Mouse (Mus musculus) heart, postnatal 10 days (tissue): ENCODE data around the gene Aamp. TPM values are rescaled to one million over a fixed set of nuclear protein-coding genes. Genes with fewer than 3 reads are reported as not detected.

Source experiments
- DNase-seq, 2 experiments: peaks; one replicate each; pipeline ENCODE4 v3.0.0; 2021
- intact Hi-C: fragments of 180-260 bp; cut with DNase I; formaldehyde crosslinking; loops from one replicate; pipeline ENCODE4 v1.15.1; 2025
- total RNA-seq, 2 experiments: library from RNA; stranded (reverse); gene quantifications; 2 replicates each; pipeline ENCODE4 v1.2.3; 2021

The Aamp gene
- total RNA-seq, 2 experiments from 2014 or later: 103 to 109 TPM

DNA sequence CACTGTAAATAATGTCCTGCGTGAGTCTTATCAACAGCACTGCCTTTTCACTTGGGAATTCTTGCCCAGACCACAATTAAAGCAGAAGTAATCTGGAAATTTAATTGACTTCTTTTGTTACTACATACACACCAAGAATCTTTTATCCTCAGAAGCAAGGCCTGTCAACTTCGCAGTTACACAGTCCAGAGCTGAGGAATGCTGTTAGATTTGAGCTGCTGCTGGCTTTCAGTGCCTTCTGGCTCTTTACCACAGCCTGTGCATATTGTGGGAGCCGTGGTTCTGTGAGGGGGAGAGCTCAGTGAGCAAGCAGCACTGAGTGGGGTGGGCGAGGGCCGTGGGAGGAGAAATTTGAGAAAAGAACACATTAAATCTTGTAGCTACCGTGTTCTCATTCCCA, 44.2 kb downstream of the Aamp start:
- peak; percentile 53 to 56 for DNase-seq
- intact Hi-C loops: no loop called here

DNA sequence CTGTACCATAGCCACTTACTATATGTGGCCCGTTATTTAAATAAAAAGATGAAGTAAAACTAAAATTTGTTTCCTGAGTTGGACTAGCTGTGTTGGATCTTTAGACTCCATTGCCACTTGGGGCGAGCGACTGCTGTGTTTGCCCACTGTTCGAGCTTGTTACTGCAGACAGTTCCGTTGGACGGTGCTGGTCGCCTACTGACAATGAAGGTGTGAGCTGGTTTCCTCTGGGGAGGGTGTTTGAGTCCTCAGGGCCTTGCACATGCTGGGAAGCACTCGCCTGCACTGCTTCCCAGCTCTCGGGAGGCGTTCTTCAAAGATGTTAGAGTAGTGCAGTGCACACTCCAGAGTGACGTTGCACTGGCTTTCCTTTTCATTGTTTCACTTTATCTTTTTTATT, 44.9 kb downstream of the Aamp start:
- intact Hi-C loops: no loop called here
- DNase-seq: peak in 1 of 2 experiments; percentile 48

DNA sequence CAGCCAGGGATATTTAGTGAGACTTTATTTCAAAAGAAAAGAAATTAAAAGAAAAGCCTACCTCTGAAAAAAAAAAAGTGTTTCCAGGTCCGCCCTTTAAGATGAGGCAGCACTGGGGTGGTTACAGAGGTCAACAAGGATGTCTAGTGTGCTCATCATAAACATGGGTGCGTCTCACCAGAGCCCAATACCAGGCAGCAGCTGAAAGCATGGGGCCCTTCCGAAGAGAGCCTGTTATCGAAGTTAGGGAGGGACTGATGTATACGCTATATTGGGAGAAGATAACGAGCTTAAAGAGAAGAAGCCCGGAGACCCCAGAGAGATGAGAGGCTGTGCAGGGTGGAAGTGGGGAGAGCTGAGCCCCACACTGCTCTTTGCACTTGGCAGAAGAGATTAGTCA, 45.4 kb downstream of the Aamp start:
- no peak for DNase-seq
- intact Hi-C loops: no loop called here

DNA sequence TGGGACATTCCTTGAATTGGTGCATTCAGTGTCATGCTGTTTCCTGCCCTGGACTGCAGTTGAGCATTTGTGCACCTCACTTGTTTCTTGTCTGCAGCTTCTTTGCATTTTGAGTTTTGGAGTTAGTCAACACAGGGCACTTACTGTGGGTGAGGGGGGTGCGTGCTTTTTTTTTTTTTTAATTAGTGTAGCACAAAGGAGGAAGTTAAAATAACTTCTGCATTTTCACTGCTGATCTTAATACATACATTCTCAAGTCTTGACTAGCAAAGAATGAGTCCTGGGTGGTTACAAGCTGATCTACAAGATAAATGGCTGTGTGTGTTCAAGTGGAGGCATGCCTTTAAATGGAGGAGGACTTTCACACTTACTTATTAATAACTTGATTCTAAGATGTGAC, 46.4 kb downstream of the Aamp start:
- DNase-seq: no peak
- intact Hi-C loops: no loop called here

DNA sequence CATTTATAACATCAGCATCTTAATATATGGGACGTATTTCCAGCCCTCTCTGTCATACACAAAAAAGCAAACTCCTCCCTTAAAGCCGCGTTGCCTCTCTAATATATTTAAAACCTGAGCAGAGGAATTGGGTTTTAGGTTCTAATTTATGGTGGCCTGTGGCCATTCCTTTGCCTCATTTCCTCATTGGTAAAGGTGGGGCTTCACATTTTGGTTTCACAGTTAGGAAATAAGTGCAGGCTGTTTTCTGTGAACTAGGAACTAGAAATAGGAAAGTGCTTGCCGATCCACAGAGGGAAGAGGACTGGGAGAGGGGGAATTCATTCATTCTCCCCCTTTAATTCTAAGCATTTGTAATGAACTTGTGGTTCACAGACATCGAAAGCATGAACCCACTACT, 46.9 kb downstream of the Aamp start:
- intact Hi-C loops: no loop called here
- no peak for DNase-seq

DNA sequence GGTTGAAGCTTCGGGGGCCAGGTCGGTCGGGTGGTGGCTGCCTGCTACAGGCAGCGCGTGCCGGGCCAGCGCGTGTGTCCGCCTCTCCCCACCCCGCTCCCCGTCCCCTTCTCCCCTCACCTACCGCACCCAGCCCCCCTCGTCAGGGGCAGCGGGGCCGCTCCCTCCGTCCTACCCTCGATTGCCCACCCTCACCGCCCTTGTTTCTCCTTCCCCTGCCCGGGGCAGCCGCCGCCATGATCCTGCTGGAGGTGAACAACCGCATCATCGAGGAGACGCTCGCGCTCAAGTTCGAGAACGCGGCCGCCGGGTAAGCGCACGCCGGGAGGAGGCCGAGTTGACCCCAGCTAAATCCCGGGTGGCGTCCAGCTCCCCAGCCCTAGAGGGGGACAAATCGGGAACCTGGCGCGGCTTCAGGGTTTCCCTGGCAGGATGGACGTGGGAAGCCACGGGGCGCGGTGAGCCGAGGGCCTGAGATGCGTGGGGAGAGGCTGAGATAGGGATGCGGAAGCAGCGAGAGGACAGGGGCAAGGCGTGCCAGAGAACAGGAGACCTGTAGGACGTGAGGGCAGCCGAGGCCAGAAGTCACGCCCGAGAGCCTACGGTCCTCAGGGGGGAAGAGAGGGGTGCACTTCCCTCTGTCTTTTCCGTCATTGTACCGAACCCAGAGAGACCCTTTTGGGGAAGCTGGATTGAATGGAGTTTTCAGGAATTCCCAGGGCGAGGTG, 47.8 kb downstream of the Aamp start:
- intact Hi-C loops: loop anchor here (1.0 kb wide), 2 partner anchors 12 to 48 kb away; partner anchors contain the start of genes Aamp and Pnkd
- peak; percentile 53 to 68 for DNase-seq

DNA sequence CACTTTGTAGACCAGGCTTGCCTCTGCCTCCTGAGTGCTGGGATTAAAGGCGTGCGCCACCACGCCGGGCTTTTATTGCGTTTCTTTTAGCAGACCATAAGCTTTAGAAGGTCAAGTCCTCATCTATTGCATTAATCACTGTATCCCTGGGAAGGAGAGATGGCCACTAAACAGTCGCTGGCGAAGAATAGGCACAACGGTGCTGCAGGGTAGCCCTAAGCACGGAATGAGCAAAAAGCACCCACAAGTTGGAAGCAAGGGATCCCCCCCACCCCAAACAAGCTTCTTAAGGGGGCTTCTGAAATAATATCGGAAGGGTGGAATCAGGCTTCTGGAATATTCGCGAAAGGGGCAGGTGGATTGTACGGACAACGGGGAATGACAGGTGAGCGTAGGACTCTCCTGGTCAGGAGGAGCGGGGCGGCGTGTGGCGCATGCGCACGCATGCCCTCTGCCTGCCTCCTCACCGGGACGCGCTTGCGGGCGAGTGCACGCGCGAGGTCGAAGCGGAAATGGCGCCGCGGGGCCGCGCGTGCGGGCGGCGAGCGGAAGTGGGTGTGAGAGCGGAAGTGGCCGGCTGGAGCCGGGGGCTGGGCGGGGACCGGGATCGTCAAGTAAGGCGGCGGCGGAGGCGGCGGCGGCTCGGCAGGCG, 48.5 kb downstream of the Aamp start, which contains the start of gene Arpc2:
TSS of gene Arpc2 (plus strand) at position 147 of the 652 bp plus-strand sequence.
- peak; percentile 98 for DNase-seq
- intact Hi-C loops: loop anchor here (1.0 kb wide), 2 partner anchors 12 to 48 kb away; partner anchors contain the start of genes Aamp and Pnkd

DNA sequence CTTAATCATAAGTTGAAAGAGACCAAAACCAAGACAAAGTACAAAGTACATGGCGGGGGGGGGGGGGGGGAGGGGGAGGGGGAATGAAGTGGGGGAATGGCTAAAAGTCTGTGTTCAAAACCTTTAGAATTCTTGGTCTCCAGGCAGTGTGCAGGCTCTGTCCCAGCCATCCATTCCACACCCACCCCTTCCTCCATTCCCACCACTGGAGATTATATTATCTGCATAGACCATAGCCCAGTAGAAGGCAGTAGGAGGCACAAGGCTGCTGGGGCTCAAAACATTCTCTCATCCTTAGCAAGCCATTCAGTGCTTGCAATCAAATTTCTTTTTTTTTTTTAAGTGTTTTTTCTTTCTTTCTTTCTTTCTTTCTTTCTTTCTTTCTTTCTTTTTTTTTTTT, 53.5 kb downstream of the Aamp start:
- intact Hi-C loops: no loop called here

DNA sequence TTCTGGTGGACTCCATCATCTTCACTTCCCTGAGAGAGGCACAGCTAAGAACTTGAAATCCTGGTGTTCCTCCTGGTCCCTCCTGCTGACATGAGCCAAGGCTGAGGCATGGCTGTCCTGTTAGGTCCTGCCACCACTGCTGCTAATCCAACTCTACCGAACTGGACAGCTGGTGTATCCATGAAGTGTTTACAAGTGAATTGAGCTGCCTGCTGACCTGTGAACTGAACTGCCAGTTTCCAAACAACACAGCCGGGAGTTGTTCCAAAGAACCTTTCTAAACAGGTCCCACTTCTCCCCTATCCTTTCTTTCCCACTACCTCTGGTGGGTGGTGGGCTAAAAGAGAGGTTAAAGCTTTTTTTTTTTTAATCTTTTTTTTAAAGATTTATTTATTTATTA, 54.6 kb downstream of the Aamp start:
- no peak for DNase-seq
- intact Hi-C loops: no loop called here

More for the DNA sequence above, 53.5 kb downstream of the Aamp start:
- DNase-seq: no peak

Other genes with a start within 250 kb of the Aamp start
- gene Tns1, start 160.3 kb downstream of the Aamp start, total RNA-seq: 100 to 1,000 TPM; 532 to 688 TPM
- gene Rufy4, start 159.2 kb downstream of the Aamp start, total RNA-seq: 1 to 10 TPM; 1.2 to 1.5 TPM
- under 1 TPM; 0.14 to 0.17 TPM for gene Cxcr2, start 130.7 kb downstream of the Aamp start, total RNA-seq
- gene Cxcr1, start 90.1 kb downstream of the Aamp start, total RNA-seq: not detected
- 100 to 1,000 TPM; 213 to 219 TPM for gene Arpc2, start 48.7 kb downstream of the Aamp start, total RNA-seq
- not detected for gene Gpbar1, start 6.2 kb downstream of the Aamp start, total RNA-seq
- 100 to 1,000 TPM; 205 to 211 TPM for gene Pnkd, start 192 bp upstream of the Aamp start, total RNA-seq
- gene Tmbim1, start 20.9 kb upstream of the Aamp start, total RNA-seq: 10 to 100 TPM; 43.2 to 45.8 TPM
- under 1 TPM; 0.29 to 0.45 TPM for gene Catip, start 77.4 kb upstream of the Aamp start, total RNA-seq
- gene Slc11a1, start 90.5 kb upstream of the Aamp start, total RNA-seq: 1 to 10 TPM; 1.2 to 3.7 TPM
- gene Ctdsp1, start 106.8 kb upstream of the Aamp start, total RNA-seq: 100 to 1,000 TPM; 117 to 122 TPM
- 1 to 10 TPM; 1.1 to 1.2 TPM for gene Vil1, start 124.6 kb upstream of the Aamp start, total RNA-seq
- gene Cnot9, start 221.3 kb upstream of the Aamp start, total RNA-seq: 10 to 100 TPM; 20.8 to 22.4 TPM